Mouse (Mus musculus): Measurements from ENCODE around the gene Snd1.

- TF ChIP-seq CTCF (IDR thresholded peaks at IDR 0.05) (no peak), EP300 (IDR thresholded peaks at IDR 0.05) (no peak)
Measured at GRCm38 (mm10) chr6:28504611-28505010, 29.7 kb downstream of the Snd1 start.

Measured in lung, postnatal 0 days (tissue).